Mouse (Mus musculus): Measurements from ENCODE around the gene Dcaf5.

Dcaf5 gene

DNA sequence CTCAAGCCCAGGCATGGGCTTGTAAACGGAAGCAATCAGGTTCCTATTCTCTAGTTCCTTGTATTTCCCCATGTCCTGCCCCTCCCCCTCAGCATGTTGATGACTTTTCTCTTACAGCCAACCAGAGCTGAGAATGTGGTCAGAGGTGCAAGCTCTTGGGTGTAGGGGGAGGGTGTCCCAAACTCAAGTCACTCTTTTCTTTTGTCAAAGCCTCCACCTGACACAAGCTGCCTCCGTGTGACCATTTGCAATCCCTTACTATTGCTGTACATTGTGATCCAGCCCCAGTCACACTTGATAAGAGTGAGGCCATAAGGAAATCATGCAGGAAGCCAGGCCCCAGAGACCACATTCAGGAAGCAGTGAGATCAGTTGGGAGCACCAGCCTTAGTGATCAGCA, 104.8 kb downstream of the Dcaf5 start:
- DNase-seq = no peak

DNA sequence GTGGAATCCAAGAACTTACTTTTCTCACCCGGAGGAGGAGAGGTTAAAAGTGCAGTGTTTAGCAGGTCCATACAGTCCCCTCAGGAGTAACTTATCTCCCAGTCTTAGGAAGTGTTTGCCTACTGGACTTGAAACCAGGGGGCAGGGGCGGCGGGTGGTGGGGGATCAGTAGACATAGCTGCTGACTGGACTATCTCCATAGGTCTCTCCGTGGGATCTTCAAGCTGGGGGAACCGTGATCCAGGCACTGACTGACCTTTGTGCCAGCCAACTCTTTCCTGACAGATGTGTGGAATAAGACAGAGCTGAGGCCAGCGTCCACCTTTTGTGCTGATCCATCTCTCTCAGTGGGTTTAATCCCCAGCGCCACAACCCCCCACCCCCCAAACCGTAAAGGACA, 105.6 kb downstream of the Dcaf5 start:
- no peak for DNase-seq

DNA sequence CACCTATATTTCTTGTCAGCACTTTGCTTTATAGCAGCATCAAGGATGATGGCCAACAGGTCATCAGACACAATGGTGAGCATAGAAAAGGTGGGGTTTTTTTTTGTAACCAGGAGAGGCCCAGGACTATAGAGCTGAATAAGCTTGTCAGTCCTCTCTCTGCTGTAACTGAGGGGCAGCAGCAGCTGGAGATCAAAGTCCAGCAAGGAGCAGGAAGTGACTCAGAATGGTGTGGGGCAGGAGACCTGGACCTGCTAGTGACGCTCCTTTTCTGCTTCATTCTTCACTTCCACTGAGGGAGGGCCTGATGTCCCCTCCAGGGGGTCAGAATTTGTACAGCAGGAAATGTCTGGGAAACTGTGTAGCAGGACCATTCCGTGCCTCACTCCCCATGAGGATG, 106.8 kb downstream of the Dcaf5 start:
- DNase-seq = no peak

DNA sequence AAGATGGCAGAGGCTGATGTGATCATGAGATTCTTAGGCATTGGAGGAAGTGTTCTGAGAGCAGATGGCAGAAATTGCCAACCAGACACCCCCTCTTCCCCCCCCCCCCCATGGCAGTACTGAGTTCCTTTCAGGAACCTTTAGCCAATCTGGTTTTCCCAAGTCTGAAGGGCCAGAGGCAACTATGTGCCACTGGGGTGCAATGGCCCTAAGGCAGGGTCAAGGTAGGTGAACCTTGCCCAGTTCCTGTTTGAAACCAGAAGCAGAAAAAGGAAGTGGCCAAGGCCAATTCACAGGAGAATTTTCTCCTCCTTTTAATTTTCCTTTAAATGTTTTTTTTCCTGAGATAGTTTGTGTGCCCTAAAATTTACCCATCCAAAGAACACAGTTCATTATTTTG, 110.4 kb downstream of the Dcaf5 start:
- DNase-seq = no peak

DNA sequence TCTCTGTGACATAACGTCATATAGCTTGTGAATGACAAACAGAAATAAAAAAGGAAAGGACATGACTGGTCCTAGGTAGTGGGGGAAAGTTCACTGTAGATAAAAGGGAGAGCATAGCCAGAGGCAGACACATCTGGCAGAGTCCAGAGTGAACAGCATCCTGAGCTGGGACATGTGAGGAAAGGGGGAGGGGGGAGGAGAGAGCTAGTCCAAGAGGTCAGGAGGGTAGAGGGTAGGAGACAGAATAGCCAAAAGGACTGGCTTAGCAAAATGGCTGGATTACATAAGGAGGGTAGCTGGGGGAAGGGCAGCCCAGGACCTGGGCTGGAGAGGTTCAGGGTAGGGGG, 111.6 kb downstream of the Dcaf5 start:
- DNase-seq = no peak

DNA sequence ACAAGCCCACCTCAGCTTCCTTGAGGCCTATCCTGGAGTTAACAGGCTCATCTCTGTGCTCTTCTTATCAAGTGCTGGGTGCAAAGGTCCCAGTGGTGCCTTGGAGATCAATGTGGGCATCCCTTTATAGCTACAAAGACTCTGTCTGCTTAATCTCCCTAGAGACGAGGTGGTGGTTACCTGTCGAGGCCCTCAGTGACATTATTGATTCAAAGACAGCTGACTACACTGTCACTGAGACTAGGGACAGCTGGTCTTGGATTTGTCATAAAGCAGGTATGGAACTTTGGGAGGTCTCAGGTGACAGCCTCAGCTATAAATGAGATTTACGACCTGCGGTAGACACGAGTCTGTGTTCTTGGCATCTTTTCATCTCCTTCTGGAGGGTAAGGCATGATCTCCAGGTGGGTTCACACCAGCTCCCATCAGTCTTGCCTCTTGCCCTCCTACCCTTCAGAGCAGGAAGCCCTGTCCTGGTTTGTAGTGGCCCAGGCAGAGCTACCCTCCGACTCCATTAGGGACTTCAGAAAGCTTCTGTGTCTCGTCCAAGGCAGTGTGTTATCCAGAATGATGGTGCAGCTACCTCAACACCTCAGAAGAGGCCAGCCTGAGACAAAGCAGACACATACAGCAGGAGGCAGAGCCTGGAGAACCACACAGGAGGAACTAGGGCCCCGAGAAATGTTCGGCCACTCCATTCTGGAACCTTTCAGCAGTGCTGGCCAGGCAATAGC, 112.2 kb downstream of the Dcaf5 start:
- DNase-seq = no peak

DNA sequence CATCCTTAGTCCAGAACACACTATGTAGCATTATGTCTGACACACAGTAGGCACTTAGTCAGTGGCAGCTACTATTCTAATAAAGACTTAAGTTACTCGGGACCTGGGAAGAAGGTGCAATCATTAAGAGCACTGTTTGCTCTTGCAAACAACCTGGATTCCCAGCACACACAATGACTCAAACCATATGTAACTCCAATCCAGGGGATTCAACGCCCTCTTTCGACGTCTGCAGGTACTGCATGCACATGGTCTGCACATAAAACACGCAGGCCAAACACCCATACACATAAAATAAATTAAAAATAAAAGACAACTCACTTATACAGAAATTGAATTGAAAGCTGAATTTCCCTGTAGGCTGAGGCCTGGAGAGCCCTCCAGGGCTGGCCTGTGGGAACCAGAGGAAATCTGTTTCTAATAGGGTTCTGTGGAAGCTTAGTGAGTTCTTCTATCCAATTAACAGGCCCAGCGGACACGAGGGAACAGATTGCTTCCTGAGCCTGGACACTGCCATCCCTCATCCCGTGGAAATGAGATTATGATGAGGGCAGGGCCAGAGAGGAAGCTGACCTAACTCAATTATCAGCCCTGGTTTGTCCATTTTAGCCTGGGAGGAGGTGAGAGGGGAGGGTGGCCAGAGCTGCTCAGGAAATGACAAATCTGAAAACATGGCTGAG, 112.9 kb downstream of the Dcaf5 start:
- DNase-seq = no peak

DNA sequence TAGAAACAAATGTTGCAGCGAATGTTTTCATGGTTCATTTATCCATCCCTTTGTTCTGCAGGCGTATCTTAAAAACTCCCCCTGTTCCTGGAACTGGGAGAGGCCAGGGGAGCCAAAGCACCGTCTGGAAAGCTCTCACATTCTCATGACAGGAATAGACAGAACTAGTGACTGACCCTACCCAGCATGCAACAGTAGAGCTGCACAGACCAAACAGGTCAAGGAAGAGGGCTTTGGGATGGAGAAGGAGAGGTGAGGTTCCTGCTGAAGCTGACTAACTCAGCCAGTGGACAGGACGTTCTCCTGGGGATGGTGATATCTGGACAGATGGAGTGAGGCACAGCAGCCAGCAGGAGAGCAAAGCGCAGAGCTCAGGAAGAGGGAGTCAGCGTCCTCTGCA, 113.9 kb downstream of the Dcaf5 start:
- no peak for DNase-seq

DNA sequence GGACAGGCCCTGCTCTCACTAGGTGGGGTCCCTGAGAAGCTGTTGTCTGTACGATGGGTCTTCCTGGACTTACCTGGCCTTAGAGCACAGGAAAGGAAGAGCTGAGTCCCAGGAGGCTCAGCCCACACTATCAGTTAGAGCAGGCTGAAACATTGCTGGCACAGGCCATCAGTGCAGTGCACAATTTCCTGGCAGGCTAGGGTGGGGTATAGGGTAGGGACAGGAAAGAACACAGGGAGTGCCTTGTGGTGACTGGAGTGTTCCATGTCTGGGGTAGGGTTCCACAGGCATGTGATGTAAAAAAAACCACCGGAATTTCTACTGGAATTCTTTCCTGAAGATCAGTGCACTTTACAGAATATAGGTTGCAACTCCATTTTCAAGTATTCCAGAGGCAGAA, 117.3 kb downstream of the Dcaf5 start:
- no peak for DNase-seq

DNA sequence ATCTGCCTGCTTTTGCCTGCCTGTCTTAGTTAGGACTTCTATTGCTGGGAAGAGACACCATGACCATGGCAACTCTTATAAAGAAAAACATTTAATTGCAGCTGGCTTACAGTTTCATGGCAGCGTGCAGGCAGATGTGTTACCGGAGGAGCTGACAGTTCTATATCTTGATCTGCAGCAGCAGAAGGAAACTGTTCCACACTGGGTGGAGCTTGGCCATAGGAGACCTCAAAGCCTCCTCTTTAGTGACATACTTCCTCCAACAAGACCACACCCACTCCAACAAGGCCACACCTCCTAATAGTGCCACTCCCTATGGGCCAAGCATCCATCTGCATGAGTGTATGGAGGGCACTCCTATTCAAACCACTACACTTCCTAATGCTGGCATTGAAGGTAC, 121.1 kb downstream of the Dcaf5 start:
- no peak for DNase-seq

DNA sequence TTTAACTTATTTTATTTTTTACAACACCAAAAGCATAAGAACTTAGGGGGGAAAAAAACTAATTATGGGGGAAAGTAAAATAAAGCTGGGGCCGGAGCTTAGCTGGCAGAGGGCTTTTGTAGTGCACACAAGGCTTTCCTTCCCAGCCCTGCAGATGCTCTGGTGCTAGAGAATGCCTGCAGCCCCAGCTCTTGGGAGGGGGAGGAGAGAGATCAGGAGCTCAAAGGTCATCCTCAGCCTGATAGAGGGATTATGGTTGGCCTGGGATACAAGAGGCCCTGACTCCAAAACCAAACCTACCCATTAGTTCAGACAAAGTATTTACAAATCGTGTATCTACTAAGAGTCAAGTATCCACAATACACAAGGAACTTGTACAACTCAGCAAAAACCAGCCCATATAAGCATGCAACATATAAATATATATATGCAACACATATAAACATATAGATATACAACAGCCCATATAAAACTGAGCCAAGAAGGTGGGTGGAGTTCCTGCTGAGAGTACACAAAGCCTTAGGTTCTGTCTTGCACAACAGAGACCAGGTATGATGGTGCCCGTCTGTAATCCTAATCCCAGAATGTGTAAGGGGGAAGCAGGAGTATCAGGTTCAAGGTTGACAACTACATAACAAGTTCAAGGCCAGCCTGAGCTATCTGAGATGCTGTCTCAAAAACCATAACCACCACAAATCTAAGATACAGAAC, 124.3 kb downstream of the Dcaf5 start:
- DNase-seq = no peak

DNA sequence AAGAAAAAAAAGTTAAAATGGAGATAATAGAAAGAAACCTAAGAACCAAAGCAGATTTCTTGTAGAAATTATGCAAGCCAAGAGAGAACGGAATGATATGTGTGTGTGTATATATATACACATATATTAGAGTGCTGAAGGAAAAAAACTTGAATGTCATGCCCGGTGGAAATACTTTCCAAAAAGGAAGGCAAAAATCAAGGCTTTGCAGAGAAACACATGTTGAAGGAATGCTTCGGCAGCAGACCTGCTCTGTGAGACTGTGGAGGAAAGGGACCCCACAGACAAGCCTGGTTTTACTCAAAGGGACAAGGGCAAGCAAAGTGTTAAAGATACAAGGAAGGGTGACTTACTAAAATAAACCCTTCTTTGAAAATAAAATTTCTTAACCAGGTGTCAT, 128.8 kb downstream of the Dcaf5 start:
- no peak for DNase-seq

DNA sequence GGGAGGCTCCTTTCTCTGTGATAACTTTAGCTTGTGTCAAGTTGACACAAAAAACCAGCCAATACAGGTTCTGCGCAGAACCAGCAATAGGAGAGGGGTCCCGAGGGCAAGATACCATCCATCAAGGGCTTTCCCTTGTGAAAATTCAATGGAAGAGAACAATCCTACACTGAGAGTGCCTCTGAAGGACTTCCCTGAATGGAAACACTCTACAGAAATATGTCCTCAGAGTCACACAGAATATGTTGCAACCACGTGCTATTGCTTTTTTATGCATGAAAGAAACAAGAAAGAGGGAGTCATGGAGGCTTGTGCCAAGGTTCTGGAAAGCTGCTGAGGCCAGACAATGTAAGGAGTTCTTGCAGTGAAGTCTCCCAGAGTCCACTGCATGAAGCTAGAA, 131.9 kb downstream of the Dcaf5 start:
- no peak for DNase-seq

DNA sequence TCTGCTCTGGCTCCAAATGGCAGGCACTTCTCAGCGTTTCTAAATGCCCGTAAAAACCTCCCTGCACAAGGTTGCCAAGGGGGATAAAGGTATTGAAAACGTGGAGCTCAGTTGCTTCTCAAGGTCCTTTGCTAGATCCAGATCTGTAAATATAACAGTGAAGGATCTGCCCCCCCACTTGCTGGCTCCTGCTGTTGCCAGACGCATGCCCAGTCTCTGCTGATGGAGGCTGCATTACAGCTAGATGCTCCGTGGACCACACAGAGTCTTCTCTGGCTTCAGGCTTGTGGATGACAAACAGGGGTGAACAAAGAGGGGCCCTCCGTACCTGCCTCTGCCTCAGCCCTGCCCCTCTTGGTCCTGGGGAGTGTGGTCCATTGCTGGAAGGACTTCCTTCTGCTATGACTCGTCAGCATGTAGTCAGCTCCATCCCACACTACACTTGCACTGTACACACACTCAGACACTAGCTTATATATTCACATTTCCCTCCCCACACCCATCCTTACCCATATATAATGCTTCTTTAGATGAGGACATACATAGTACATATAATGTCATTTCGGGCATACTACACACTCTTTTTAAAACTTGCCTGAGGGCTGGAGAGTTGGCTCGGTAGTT, 135.5 kb downstream of the Dcaf5 start:
- peak; percentile 9 to 10 for DNase-seq

DNA sequence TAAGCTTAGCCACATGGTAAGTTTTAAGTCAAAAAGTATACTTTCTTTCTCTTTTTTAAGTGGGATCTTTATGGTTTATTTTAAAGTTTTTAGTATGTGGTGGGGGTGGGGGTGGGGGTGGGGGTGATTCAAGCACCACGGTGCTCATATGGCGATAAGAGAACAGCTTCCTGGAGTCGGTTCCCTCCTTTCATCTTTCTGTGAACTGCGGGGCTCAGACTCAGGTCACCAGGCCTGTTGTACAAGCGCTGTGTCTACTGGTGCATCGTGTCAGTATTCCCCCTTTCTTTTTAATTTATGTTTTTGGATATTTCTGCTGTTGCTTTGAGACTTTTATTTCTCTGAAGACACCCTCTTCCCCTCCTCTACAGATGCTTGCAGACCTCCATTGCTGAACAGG, 137.7 kb downstream of the Dcaf5 start:
- DNase-seq = no peak

DNA sequence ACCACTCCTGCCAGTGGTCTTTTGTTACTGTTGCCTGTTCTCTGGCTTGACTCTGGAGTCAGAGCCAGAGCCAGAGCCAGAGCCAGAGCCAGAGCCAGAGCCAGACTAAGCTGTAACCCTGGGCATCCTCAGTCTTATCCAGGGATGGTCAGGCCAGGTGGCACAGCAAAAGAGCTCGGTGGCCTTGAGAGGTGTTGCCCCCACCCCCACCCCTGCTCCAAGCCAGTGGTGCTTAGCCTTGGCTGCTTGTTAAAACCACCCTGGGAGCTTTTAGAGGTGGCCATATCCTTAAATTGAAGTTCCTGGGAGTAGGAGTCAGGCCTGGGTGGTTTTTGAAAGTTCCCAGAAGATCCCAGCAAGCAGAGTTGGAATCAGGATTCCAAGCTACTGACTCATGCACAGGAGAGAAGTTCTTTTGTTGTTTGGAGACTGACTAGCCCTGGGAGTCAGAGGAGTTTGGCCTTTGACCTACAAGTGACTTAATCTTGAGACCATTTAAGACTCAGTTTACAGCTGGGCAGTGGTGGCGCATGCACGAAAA, 144.4 kb downstream of the Dcaf5 start:
- DNase-seq = peak; percentile 6 to 20

DNA sequence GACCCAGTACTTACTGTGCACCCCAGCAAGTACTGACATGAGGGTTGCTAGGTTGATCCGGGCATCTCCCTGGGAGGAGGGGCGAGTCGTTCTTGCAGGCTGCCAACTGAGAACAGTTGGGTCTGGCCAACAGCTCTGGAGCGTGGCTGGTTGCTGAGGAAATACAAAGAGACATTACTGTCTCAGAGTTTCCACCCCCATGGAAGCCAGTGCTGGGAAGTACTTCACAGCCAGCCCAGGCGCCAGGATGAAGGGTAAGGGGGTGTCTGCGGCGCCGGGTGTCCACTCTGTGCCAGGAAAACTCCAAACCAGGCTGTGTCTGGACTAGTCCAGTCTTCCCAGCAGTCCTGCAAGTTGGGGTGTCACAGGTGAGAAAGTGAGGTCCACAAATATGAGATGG, 145.4 kb downstream of the Dcaf5 start:
- DNase-seq = peak; percentile 12 to 38

DNA sequence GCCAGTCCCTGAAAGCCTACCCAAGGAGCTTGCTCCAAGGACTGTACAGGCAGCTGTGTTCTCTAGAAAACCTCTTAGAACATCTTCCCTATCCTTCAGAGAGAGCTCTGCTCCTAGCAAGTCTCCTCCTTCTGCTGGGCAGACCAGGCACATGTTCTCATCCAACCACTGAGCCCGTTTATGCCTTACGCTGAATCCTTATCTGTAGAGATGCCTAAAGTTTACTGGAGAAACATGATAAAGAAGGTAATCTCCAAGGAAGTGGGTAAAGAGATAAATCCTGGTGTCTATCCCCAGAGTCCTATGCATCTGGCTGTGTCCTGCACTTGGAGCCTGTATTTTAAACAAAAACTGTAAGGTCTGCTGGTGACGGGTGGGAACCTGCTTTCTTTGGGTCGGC, 145.9 kb downstream of the Dcaf5 start:
- no peak for DNase-seq

DNA sequence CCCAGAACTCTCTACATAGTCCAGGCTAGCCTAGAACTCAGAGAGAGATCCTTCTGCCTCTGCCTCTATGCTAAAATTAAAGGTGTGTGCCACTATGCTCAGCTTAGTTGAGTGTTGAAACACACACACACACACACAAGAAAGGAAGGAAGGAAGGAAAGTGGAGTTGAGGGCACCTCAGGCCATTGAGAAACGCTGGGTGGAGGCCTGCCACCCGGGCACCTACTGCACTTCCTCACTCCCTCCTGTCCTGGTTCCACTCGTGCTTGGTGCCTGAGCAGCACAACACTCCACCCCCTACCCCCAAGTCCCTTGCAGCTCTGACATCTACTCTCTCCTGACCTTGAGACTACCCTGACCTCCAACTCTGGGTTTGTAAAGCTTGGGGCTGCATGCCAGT, 146.7 kb downstream of the Dcaf5 start:
- no peak for DNase-seq

DNA sequence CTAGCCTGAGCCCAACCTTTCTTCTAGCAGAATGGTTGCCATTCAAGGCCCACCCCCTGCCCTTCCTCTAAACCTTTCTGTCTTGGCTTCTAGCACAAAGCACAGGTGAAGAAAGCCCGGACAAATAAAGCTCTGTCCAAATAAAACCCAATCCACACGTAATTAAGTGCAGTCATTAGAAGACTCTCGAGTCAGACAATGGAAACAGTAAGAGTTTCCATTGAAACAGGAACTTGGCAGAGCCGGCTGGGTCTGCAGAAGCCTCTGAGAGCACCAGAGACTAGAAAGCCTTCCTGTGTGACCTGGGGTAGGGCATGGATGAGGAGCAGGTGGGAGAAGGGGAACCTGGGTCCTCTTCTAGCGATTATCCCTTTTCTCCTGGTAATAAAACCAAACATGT, 150.5 kb downstream of the Dcaf5 start:
- no peak for DNase-seq

All from cerebellum, postnatal 10 days (tissue).